Mouse (Mus musculus) ES-E14 (cell line): ENCODE data around the gene Rasgef1b. TPM values are rescaled to one million over a fixed set of nuclear protein-coding genes. Genes with fewer than 3 reads are reported as not detected.

Experiments used
- DNase-seq: peaks from one replicate; pipeline ENCODE4 v3.0.0-alpha.2; 2013; ENCODE audit warnings: low read depth, low spot score
- H3K27ac ChIP-seq: 2 replicates; pipeline ENCODE4 v1.5.1; 2012; ENCODE audit warnings: low read depth, mild to moderate bottlenecking, low read length, moderate library complexity, mixed read lengths; ENCODE audit not compliant: poor library complexity, insufficient read depth, severe bottlenecking
- H3K36me3 ChIP-seq: 2 replicates; pipeline ENCODE4 v1.6.1; 2012; ENCODE audit warnings: mild to moderate bottlenecking, low read length, moderate library complexity, mixed read lengths; ENCODE audit not compliant: control insufficient read depth, poor library complexity, insufficient read depth, severe bottlenecking
- H3K4me1 ChIP-seq, 2 experiments: fragments of 150-350 bp in 1 of 2; sonication (generic) in 1 of 2; 2 replicates each; pipeline ENCODE4 v1.6.1; 2012; ENCODE audit warnings: low read length in 2 of 2, mild to moderate bottlenecking in 1 of 2, mixed read lengths in 1 of 2; ENCODE audit not compliant: control insufficient read depth in 2 of 2, insufficient read depth in 2 of 2, poor library complexity in 1 of 2
- H3K4me3 ChIP-seq, 2 experiments: fragments of 150-350 bp in 1 of 2; sonication (generic) in 1 of 2; 2 replicates each; pipeline ENCODE4 v1.5.1; 2012; ENCODE audit warnings: low read length in 2 of 2, low read depth in 1 of 2, mild to moderate bottlenecking in 1 of 2, mixed read lengths in 1 of 2; ENCODE audit not compliant: insufficient read depth in 1 of 2, poor library complexity in 1 of 2, severe bottlenecking in 1 of 2
- H3K9ac ChIP-seq: 2 replicates; pipeline ENCODE4 v1.6.1; 2012; ENCODE audit warnings: low read depth, mild to moderate bottlenecking, low read length, mixed read lengths; ENCODE audit not compliant: poor library complexity, insufficient read depth, severe bottlenecking
- H3K9me3 ChIP-seq: fragments of 150-350 bp; sonication (generic); 2 replicates; pipeline ENCODE4 v1.6.1; 2012; ENCODE audit warnings: low read depth, mild to moderate bottlenecking, low read length; ENCODE audit not compliant: control insufficient read depth, insufficient read depth
- CHD2 ChIP-seq: IDR thresholded peaks from 2 replicates; pipeline ENCODE4 v1.6.1; 2014; ENCODE audit warnings: mild to moderate bottlenecking, low read depth, low read length, inconsistent platforms
- HCFC1 ChIP-seq: IDR thresholded peaks from 2 replicates; pipeline ENCODE4 v1.6.1; 2012; ENCODE audit warnings: low read length, inconsistent platforms, borderline replicate concordance; ENCODE audit not compliant: insufficient read depth
- MAFK ChIP-seq: IDR thresholded peaks from 2 replicates; pipeline ENCODE4 v1.6.1; 2014; ENCODE audit warnings: mild to moderate bottlenecking, low read depth, low read length, inconsistent platforms; ENCODE audit not compliant: insufficient read depth
- ZC3H11A ChIP-seq: IDR thresholded peaks from 2 replicates; pipeline ENCODE4 v1.6.1; 2012; ENCODE audit warnings: low read depth, mild to moderate bottlenecking, inconsistent platforms, low read length, borderline replicate concordance
- ZNF384 ChIP-seq: IDR thresholded peaks from 2 replicates; pipeline ENCODE4 v1.6.1; 2012; ENCODE audit warnings: low read depth, low read length, inconsistent platforms
- in situ Hi-C, 2 experiments: fragments of 600-800 bp; cut with MboI; formaldehyde crosslinking; loops; one replicate each; pipeline ENCODE4 v1.15.1; 2025; ENCODE audit warnings: low sequenced_read_pairs in 2 of 2, inconsistent platforms in 1 of 2; ENCODE audit not compliant: unreplicated experiment in 2 of 2
- total RNA-seq: library from RNA; depleted of rRNA; stranded (reverse); fragments of 300-350 nt; gene quantifications from 2 replicates; pipeline ENCODE4 v1.2.3, GENCODE M21; 2012

The Rasgef1b gene
- total RNA-seq, 1 experiment = 2.8 TPM

DNA sequence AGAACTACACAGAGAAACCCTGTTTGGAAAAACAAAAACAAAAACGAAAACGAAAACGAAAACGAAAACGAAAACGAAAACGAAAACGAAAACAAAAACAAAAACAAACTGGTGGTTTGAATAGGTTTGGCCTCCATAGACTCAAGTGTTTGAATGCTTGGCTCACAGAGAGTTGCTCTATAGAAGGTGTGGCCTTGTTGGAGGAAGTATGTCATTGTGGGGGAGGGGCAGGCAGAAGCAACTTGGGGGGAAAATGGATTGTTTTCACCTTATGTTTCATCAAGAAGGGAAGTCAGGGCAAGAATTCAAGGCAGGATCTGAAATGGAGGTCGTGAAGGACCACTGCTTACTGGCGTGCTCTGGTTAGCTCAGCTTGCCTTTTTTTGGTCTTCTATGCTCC, 386.3 kb downstream of the Rasgef1b start:
- Histone ChIP-seq H3K4me3 (no peak overlapping the region), H3K9ac (no peak overlapping the region), H3K36me3 (no peaks in the 10 kb centered on the region), H3K27ac (no peak overlapping the region), H3K9me3 (no peaks in the 10 kb centered on the region), H3K4me1 (no peaks in the 10 kb centered on the region)
- in situ Hi-C loops = loop anchor here in 1 of 2 experiments (25.0 kb wide), 1 partner anchor 95 kb away; no protein-coding TSS in a partner anchor
- no peak for DNase-seq
- TF ChIP-seq HCFC1 = no peak

DNA sequence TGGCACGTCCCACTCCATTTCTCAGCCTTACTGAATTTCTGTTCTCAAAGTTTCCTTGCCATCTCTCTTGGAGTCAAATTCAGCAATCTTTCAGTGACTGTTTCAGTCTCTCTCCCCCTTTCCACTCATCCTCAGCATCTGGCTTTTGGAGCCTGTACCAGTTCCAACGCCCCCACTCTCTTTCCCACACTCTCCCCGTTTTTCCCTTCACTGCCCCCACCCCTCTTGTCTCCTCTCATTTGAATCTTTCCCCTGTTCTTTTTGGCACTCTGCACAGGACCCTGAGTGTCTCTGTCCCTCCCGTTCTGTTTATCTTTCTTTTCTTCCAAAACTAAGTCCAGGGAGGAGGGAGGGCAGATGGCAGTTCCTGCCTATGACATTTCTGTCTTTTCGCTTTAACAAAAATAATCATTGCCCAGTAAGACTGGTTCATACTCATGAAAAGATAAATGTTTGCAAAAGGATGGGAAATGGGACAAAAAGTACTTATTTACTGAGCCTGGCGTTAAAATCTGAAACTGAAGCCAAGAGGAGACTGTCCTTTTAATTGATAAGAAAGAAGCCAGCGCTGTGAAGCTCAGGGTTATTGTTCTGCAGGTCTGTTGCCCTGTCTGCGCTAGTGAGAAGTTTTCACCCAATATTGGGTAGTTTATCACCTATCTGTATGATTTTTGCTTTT, 388.4 kb downstream of the Rasgef1b start:
- TF ChIP-seq HCFC1 (no peak), CHD2 (no peak), ZNF384 (no peak), ZC3H11A (no peak), MAFK (no peak)
- in situ Hi-C loops = loop anchor here in 1 of 2 experiments (25.0 kb wide), 1 partner anchor 97 kb away; no protein-coding TSS in a partner anchor

GRCm38 (mm10) chr5:99339790-99340189, 389.1 kb downstream of the Rasgef1b start:
- TF ChIP-seq ZNF384 = no peak
- no peak for TF ChIP-seq HCFC1
- no peak for TF ChIP-seq MAFK
- TF ChIP-seq CHD2 = no peak
- TF ChIP-seq ZC3H11A = no peak
- no peak for DNase-seq
- H3K4me1 ChIP-seq = no peaks in the 10 kb centered on the region
- H3K27ac ChIP-seq = no peak overlapping the region
- in situ Hi-C loops = loop anchor here in 1 of 2 experiments (25.0 kb wide), 1 partner anchor 98 kb away; no protein-coding TSS in a partner anchor
- H3K4me3 ChIP-seq = no peak overlapping the region
- H3K36me3 ChIP-seq = no peaks in the 10 kb centered on the region
- no peak overlapping the region for H3K9ac ChIP-seq
- H3K9me3 ChIP-seq = no peaks in the 10 kb centered on the region

More for the DNA sequence above, 388.4 kb downstream of the Rasgef1b start:
- H3K9me3 ChIP-seq = no peaks in the 10 kb centered on the region
- H3K9ac ChIP-seq = no peak overlapping the region
- H3K4me3 ChIP-seq = no peak overlapping the region
- H3K27ac ChIP-seq = no peak overlapping the region
- DNase-seq = no peak
- no peaks in the 10 kb centered on the region for H3K4me1 ChIP-seq
- no peaks in the 10 kb centered on the region for H3K36me3 ChIP-seq

- DNase-seq = no peak
- in situ Hi-C loops = loop anchor here in 1 of 2 experiments (25.0 kb wide), 1 partner anchor 98 kb away; no protein-coding TSS in a partner anchor
- TF ChIP-seq MAFK (no peak), ZNF384 (no peak), ZC3H11A (no peak), HCFC1 (no peak), CHD2 (no peak)
Observed at GRCm38 (mm10) chr5:99338826-99339225, 390.0 kb downstream of the Rasgef1b start.

More at GRCm38 (mm10) chr5:99338826-99339225, 390.0 kb downstream of the Rasgef1b start:
- H3K4me3 ChIP-seq = no peak overlapping the region
- no peak overlapping the region for H3K27ac ChIP-seq
- H3K9me3 ChIP-seq = no peaks in the 10 kb centered on the region
- no peak overlapping the region for H3K9ac ChIP-seq
- no peaks in the 10 kb centered on the region for H3K4me1 ChIP-seq
- no peaks in the 10 kb centered on the region for H3K36me3 ChIP-seq
